Mouse (Mus musculus) cerebellum, adult 9-10 months (tissue): ENCODE results near the gene Rsph4a.
"Not testable (repeated sequence)": the region's sequence is repeated elsewhere in the genome, so short reads cannot be mapped to it uniquely, and the experiment has no call there.

Experiments used
- DNase-seq: peaks from one replicate; pipeline ENCODE4 v3.0.0; 2022

Gene Rsph4a

DNA sequence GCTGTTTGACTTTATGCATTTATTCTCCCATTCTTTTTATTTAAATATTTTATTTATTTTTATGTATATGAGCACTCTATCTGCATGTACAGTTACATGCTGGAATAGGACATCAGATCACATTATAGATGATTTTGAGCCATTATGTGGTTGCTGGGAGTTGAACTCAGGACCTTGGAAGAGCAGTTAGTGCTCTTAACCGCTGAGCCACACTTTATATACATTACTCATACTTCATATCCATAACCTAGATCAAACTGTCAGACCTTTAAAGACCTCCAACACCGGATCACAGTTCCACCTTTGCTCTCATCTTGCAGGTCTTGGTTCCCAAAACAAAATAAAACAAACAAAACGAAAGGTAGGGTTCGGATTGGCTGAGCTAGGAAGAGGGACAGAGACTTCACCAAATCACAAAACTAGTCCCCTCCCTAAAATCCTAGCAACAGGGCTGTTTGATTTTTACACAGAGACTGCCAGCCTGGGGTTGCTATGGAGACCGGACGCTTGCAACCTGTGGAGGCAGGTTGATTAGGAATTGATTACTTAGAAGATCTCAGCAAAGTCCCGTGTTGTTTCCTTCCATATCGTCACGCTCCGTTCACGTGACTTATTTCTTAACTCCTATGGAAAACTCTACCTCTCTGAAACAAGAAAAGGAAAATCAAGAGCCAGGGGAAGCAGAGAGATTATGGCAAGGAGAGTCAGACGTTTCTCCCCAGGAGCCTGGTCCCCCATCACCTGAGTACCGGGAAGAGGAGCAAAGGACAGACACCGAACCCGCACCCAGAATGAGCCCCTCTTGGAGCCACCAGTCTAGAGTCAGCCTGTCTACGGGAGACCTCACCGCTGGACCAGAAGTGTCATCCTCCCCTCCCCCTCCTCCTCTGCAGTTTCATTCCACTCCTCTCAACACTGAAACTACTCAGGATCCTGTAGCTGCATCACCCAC, at the start of gene Rsph4a:
TSS of gene Rsph4a (plus strand) at position 582 of the 952 bp plus-strand sequence.
- peak; percentile 1 for DNase-seq

DNA sequence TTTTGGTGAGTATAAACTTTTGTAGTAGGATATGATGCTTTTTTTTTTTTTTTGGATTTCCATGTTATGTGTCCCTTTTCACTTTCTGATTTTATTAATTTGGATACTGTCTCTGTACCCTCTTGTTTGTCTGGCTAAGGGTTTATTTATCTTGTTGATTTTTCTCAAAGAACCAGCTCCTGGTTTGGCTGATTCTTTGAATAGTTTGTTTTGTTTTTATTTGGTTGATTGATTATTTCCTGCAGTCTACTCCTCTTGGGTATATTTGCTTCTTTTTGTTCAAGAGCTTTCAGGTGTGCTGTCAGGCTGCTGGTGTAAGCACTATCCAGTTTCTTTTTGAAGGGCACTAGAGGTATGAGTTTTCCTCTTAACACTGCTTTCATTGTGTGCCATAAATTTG, 47.5 kb upstream of the Rsph4a start, which contains the start of gene Sult3a1:
TSS of gene Sult3a1 (plus strand) at position 301 of the 400 bp plus-strand sequence.
- no peak for DNase-seq

DNA sequence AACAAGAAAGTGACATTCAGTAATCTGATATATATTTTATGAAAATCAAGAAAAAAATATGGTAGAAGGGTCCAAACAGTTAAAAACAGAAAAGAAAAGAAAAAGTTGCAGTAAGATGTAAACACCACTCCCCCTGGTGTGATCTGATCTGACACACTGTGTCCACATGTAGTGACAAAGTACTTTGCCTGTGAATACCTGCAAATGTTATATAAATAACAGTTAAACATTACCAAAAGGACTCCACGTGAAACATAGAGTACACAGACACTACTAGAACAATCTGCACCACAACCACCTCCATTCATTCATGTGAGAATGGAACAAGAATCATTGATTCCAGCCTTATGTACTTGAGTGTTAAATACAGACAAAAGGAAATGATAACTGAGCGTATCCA, 38.9 kb upstream of the Rsph4a start:
- DNase-seq = no peak

DNA sequence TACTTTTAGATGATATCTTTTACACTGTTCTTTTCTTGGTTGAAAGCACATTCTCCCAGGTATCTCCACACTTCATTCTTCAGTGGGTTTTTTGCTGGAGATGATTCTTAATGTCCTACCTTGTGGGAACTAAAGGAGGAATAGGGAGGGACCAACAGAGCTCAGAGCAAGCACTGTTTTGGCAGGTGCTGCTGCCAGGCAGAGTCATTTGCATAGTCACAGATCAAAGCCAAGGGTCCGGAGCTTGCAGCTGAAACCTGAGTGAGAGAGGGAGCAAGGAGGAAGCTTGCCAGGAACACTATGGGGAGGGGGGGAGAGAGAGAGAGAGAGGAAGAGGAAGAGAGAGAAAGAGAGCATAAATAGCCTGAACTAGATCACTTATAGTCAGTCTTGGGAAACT, 34.5 kb upstream of the Rsph4a start:
- no peak for DNase-seq

DNA sequence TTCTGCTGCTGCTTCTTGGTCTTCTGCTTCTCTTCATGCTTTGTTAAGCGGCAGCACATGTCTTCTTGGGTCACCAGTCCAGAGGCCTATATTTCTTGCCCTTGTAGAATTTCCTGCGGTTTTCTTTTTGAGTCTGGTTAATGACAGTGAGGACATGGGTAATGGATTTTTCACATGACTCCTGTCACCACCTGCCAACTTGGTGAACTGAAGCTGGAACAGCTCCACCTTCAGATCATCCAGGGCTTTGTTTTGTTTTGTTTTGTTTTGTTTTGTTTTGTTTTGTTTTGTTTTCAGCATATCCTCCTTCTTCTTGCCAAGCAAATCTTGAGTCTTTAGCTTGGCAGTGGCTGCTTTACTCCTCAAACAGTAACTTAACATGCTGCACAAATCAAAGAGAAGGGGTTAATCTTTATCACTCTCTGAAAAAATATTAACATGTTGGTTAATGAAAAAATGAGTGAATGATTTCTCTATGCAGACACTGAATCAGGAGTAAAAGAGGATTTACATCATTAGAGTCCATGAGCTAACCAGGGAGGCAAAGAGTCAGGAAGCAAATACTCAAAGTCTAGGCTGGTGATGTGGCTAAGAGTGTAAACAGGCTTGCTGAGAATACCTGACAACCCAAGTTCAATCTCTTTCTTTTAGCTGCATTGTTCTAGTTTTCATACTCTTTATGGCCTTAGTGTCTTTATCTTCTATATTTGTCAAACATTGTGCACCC, 32.1 kb upstream of the Rsph4a start:
- no peak for DNase-seq

DNA sequence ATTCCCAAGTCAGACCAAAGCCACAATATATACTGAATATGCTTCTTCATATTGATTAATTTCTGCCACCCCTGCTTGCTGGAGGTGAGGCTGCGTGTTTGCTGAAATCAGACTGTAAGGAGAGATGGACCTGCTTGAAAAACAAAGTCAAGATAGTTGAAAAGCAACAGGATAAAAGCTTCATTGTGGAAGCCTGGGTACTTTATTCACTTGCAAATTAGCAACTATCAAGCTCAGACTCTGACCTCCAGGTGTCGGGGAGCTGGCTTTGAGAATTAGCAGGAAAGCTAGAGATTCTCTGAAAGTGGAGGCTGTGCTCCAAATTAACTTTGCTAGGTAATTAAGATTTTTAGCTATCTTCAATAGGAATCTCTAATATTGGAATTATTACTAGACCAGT, 22.5 kb upstream of the Rsph4a start:
- not testable (repeated sequence) for DNase-seq

DNA sequence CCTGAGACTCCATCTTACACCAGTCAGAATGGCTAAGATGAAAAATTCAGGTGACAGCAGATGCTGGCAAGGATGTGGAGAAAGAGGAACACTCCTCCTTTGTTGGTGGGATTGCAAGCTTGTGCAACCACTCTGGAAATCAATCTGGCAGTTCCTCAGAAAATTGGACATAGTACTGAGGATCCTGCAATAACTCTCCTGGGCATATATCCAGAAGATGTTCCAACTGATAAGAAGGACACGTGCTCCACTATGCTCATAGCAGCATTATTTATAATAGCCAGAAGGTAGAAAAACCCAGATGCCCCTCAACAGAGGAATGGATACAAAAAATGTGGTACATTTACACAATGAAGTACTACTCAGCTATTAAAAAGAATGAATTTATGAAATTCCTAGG, 3.4 kb upstream of the Rsph4a start:
- DNase-seq = not testable (repeated sequence)

DNA sequence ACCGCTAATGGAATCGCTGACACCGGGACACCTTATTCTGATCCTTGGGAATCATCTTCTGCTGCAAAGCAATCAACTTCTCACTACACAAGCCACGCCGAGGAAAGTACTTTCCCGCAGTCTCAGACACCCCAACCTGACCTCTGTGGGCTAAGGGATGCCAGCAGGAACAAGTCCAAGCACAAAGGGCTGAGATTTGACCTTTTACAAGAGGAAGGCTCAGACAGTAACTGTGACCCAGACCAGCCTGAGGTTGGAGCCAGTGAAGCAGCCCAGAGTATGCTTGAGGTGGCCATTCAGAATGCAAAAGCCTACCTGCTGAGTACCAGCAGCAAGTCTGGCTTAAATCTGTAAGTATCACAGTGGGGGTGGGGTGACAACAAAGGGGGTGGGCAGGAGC, 578 bp downstream of the Rsph4a start:
- DNase-seq = no peak

DNA sequence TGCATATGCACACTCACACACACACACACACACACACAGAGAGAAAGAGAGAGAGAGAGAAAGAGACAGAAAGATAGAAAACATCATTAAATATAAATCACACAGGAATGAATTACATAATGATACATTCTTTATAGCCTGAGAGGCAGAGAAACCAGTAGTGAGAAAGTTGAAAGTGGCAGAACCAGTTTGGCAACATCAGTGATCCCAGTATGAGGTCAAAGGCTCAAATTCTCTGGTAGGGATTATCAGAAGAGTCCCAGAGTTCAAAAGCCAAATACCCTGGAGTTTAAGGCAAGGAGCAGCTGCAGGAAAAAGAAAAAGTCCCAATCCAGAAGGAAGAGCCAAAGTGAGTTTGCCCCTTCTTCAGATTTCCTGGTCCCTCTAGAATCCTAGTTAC, 35.8 kb downstream of the Rsph4a start:
- no peak for DNase-seq

DNA sequence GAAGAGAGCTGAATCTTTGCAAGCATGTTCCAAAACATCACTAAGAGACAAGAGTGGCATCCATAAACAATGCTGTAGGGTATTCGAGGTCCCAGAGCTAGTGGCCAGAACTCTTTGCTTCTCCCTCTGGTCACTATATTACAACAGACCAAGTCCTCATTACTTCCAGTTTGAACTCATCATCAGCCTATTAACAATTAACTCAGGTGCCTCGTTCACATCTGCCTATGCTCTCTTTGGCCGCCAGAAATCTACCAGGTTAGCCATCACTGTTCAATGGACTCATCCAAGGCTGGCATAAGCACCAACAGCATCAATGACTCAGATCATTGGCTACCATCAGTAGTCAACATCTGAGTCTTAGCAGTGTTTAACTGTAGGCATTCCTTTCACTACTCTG, 40.5 kb downstream of the Rsph4a start:
- DNase-seq = no peak

DNA sequence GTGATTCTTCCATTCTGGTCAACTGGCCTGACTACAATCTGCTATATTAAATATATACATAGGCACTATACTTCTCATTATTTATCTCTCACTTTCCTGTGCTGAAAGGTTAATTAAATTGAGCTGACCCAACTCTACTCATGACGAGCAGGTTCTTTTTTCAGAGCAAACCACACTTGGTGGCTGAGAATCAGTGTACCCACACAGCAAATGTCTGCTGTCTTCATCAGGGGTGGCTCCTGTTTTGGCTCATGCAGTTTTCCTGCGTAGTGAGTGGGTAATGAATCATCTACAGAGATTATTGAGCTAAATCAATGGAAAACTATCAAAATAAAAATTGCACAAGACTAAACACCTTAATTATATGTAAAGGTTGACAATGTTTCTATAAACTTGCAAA, 41.4 kb downstream of the Rsph4a start:
- DNase-seq = no peak

DNA sequence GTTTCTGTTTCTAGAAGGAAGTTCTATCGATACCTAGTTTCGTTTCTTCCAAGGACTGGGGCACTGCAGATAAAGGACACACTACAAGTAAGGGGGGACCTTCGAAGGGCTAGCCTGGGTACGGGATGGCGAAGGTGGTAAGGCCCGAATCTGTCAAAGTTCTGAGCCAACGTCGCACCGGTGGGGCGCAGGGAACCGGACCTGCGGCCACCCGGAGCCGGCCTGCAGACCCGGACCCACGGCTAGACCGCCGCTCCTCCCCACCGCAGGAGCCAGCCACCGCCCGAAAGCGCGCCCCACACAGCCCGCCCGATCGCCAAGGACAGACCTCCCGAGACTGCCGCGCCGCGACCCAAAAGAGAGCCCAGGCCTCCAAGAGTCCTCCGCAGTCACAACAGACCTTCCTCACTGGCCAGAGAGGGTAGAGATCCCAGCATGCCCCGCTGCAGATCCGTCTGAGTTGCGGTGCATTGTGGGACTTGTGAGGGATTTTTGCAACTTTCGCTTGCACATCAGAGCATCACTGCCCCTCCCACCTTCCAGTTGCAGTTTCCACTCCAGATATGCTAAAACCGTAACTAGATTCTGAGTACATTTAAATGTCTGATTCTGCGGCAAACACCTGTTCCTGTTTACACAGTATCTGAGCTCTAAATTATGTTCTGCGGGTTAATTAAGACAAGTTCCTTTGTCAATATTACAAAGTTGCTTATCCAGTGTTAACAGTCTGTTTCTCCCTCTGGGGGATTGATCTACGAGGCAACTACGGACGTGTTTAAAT, 46.1 kb downstream of the Rsph4a start, which contains the start of gene Zup1:
TSS of gene Zup1 (minus strand) at position 467 of the 781 bp plus-strand sequence.
- DNase-seq = peak; percentile 81

DNA sequence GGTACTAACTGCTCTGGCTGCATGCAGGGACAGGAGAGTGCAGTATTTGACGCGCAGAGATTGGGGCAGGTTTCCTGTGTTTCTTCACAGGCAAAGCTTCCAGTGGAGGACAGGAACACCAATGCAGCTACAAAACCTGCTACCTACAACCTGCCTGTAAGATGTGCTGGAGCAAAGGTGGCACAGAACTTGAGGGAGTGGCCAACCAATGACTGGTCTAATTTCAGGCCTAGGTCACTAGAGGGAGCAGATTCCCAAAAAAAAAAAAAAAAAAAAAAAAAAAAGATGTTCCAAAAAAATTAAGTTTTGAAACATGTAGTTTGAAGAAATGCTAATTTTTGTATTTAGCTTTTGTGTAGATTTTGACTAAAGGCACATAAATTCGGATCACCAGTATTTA, 47.6 kb downstream of the Rsph4a start:
- DNase-seq = no peak
